Mouse (Mus musculus) midbrain, embryonic 14.5 days (tissue): Measurements from ENCODE around the gene Rps6ka5. TPM values are rescaled to one million over a fixed set of nuclear protein-coding genes. Genes with fewer than 3 reads are reported as not detected.

ENCODE experiments used
- ATAC-seq: fragments of 200-750 bp; cut with Nextera tagmentation; 2 replicates; pipeline ENCODE4 v1.8.0; 2017; ENCODE audit warnings: moderate number of reproducible peaks, moderate library complexity; ENCODE audit not compliant: low FRiP score, low TSS enrichment
- DNase-seq: peaks from one replicate; pipeline ENCODE4 v3.0.0-alpha.2; 2015
- H3K27ac ChIP-seq: fragments of 300-500 bp; sonication (generic); replicated peaks from 2 replicates; pipeline ENCODE4 v1.5.1; 2014; ENCODE audit warnings: mild to moderate bottlenecking, low read depth, low read length, moderate library complexity
- H3K27me3 ChIP-seq: fragments of 300-500 bp; sonication (generic); 2 replicates; pipeline ENCODE4 v1.6.1; 2014; ENCODE audit warnings: low read length, control low read depth, mixed read lengths; ENCODE audit not compliant: control insufficient read depth, insufficient read depth
- H3K36me3 ChIP-seq: fragments of 300-500 bp; sonication (generic); 2 replicates; pipeline ENCODE4 v1.6.1; 2014; ENCODE audit warnings: low read length, control low read depth; ENCODE audit not compliant: control insufficient read depth, insufficient read depth
- H3K4me1 ChIP-seq: fragments of 300-500 bp; sonication (generic); 2 replicates; pipeline ENCODE4 v1.6.1; 2014; ENCODE audit warnings: mild to moderate bottlenecking, antibody characterized with exemption, low read length, control low read depth; ENCODE audit not compliant: control insufficient read depth, insufficient read depth
- H3K4me2 ChIP-seq: fragments of 300-500 bp; sonication (generic); 2 replicates; pipeline ENCODE4 v1.6.1; 2014; ENCODE audit warnings: mild to moderate bottlenecking, low read length, moderate library complexity
- H3K4me3 ChIP-seq: fragments of 300-500 bp; sonication (generic); replicated peaks from 2 replicates; pipeline ENCODE4 v1.5.1; 2014; ENCODE audit warnings: low read depth, low read length
- H3K9ac ChIP-seq: fragments of 300-500 bp; sonication (generic); replicated peaks from 2 replicates; pipeline ENCODE4 v1.6.1; 2014; ENCODE audit warnings: mild to moderate bottlenecking, low read length, moderate library complexity
- H3K9me3 ChIP-seq: fragments of 300-500 bp; sonication (generic); 2 replicates; pipeline ENCODE4 v1.6.1; 2016; ENCODE audit warnings: low read length, control low read depth, mixed read lengths; ENCODE audit not compliant: control insufficient read depth
- WGBS: fragments of 180-500 bp; shearing (Covaris S2); extraction: QIAGEN DNeasy Blood & Tissue Kit; methylation state at CpG from one replicate; pipeline ENCODE4 v1.1.7; 2014; 5-methylcytosine and 5-hydroxymethylcytosine counted together
- polyA plus RNA-seq: library from polyadenylated mRNA; unstranded; fragments of >200 nt; fragmentation: Nextera tagmentation; extraction: Ambion mirVana; gene quantifications from 2 replicates; pipeline ENCODE4 v1.2.1, GENCODE M21; 2014

The Rps6ka5 gene
- polyA plus RNA-seq, 1 experiment from 2014 or later = 7.9 TPM

GRCm38 (mm10) chr12:100613192-100613700, 113.5 kb downstream of the Rps6ka5 start:
- H3K4me2 ChIP-seq = no peak overlapping the region
- ATAC-seq (no peak), DNase-seq (no peak)
- H3K36me3 ChIP-seq = no peaks in the 10 kb centered on the region
- H3K4me1 ChIP-seq = no peaks in the 10 kb centered on the region
- H3K9ac ChIP-seq = no peak overlapping the region
- no peak overlapping the region for H3K4me3 ChIP-seq
- H3K27ac ChIP-seq = no peak overlapping the region
- H3K9me3 ChIP-seq = no peaks in the 10 kb centered on the region
- WGBS = 87% methylated on average over 5 of the region's 5 CpGs
- no peaks in the 10 kb centered on the region for H3K27me3 ChIP-seq

GRCm38 (mm10) chr12:100609766-100610165, 117.0 kb downstream of the Rps6ka5 start:
- Histone ChIP-seq H3K4me1 (no peaks in the 10 kb centered on the region), H3K36me3 (no peaks in the 10 kb centered on the region), H3K27ac (no peak overlapping the region), H3K9ac (no peak overlapping the region), H3K4me3 (no peak overlapping the region), H3K27me3 (no peaks in the 10 kb centered on the region), H3K4me2 (no peak overlapping the region), H3K9me3 (no peaks in the 10 kb centered on the region)
- DNase-seq (no peak), ATAC-seq (no peak)
- 92% methylated on average over 5 of the region's 5 CpGs for WGBS

GRCm38 (mm10) chr12:100609064-100609463, 117.7 kb downstream of the Rps6ka5 start:
- Histone ChIP-seq H3K9ac (no peak overlapping the region), H3K4me3 (no peak overlapping the region), H3K4me2 (no peak overlapping the region), H3K9me3 (no peaks in the 10 kb centered on the region), H3K27me3 (no peaks in the 10 kb centered on the region), H3K36me3 (no peaks in the 10 kb centered on the region), H3K4me1 (no peaks in the 10 kb centered on the region), H3K27ac (no peak overlapping the region)
- no peak for DNase-seq
- no peak for ATAC-seq
- WGBS = 92% methylated on average over 5 of the region's 5 CpGs

- DNase-seq = peak; percentile 23
- no peak for ATAC-seq
- WGBS = 93% methylated on average over 1 of the region's 1 CpGs
Measured at GRCm38 (mm10) chr12:100606733-100607132, 120.0 kb downstream of the Rps6ka5 start.

GRCm38 (mm10) chr12:100605596-100605995, 121.2 kb downstream of the Rps6ka5 start:
- H3K9ac ChIP-seq = no peak overlapping the region
- no peak overlapping the region for H3K4me2 ChIP-seq
- no peaks in the 10 kb centered on the region for H3K27me3 ChIP-seq
- no peaks in the 10 kb centered on the region for H3K4me1 ChIP-seq
- ATAC-seq = no peak
- WGBS = 82% methylated on average over 3 of the region's 3 CpGs
- H3K36me3 ChIP-seq = no peaks in the 10 kb centered on the region
- no peak overlapping the region for H3K27ac ChIP-seq
- DNase-seq = no peak
- no peak overlapping the region for H3K4me3 ChIP-seq
- no peaks in the 10 kb centered on the region for H3K9me3 ChIP-seq

More at GRCm38 (mm10) chr12:100606733-100607132, 120.0 kb downstream of the Rps6ka5 start:
- H3K4me3 ChIP-seq = no peak overlapping the region
- no peak overlapping the region for H3K4me2 ChIP-seq
- no peak overlapping the region for H3K27ac ChIP-seq
- no peaks in the 10 kb centered on the region for H3K4me1 ChIP-seq
- no peak overlapping the region for H3K9ac ChIP-seq
- no peaks in the 10 kb centered on the region for H3K27me3 ChIP-seq
- H3K9me3 ChIP-seq = no peaks in the 10 kb centered on the region
- H3K36me3 ChIP-seq = no peaks in the 10 kb centered on the region

GRCm38 (mm10) chr12:100604540-100604939, 122.2 kb downstream of the Rps6ka5 start:
- Histone ChIP-seq H3K27me3 (no peaks in the 10 kb centered on the region), H3K4me2 (no peak overlapping the region), H3K4me3 (no peak overlapping the region), H3K27ac (no peak overlapping the region), H3K36me3 (no peaks in the 10 kb centered on the region), H3K9ac (no peak overlapping the region), H3K4me1 (no peaks in the 10 kb centered on the region), H3K9me3 (no peaks in the 10 kb centered on the region)
- WGBS = 2% methylated on average over 1 of the region's 1 CpGs
- DNase-seq (peak; percentile 81), ATAC-seq (peak; percentile 62; the same call in 1 of the 2 replicates)

GRCm38 (mm10) chr12:100594700-100595099, 132.1 kb downstream of the Rps6ka5 start:
- Histone ChIP-seq H3K27ac (no peak overlapping the region), H3K9ac (no peak overlapping the region), H3K36me3 (no peaks in the 10 kb centered on the region), H3K27me3 (no peaks in the 10 kb centered on the region), H3K4me2 (no peak overlapping the region), H3K4me3 (no peak overlapping the region), H3K9me3 (no peaks in the 10 kb centered on the region), H3K4me1 (no peaks in the 10 kb centered on the region)
- 94% methylated on average over 3 of the region's 3 CpGs for WGBS
- DNase-seq = no peak
- ATAC-seq = no peak

- Histone ChIP-seq H3K36me3 (no peaks in the 10 kb centered on the region), H3K27ac (no peak overlapping the region), H3K4me2 (no peak overlapping the region), H3K4me1 (no peaks in the 10 kb centered on the region), H3K9ac (no peak overlapping the region), H3K27me3 (no peaks in the 10 kb centered on the region), H3K4me3 (no peak overlapping the region), H3K9me3 (no peaks in the 10 kb centered on the region)
- no peak for ATAC-seq
- 90% methylated on average over 2 of the region's 2 CpGs for WGBS
- DNase-seq = no peak
Measured at GRCm38 (mm10) chr12:100586601-100587000, 140.2 kb downstream of the Rps6ka5 start.

- H3K27ac ChIP-seq = no peak overlapping the region
- no peak for DNase-seq
- H3K9me3 ChIP-seq = no peaks in the 10 kb centered on the region
- H3K4me2 ChIP-seq = no peak overlapping the region
- 90% methylated on average over 2 of the region's 2 CpGs for WGBS
- peaks cover 6% of the 10 kb centered on the region; the same call in 1 of the 2 replicates for H3K36me3 ChIP-seq
- no peak overlapping the region for H3K9ac ChIP-seq
- no peak for ATAC-seq
- no peaks in the 10 kb centered on the region for H3K27me3 ChIP-seq
- no peaks in the 10 kb centered on the region for H3K4me1 ChIP-seq
- no peak overlapping the region for H3K4me3 ChIP-seq
Measured at GRCm38 (mm10) chr12:100579221-100579620, 147.6 kb downstream of the Rps6ka5 start.
